Mouse (Mus musculus): ENCODE data around the gene Prune1.

DNA sequence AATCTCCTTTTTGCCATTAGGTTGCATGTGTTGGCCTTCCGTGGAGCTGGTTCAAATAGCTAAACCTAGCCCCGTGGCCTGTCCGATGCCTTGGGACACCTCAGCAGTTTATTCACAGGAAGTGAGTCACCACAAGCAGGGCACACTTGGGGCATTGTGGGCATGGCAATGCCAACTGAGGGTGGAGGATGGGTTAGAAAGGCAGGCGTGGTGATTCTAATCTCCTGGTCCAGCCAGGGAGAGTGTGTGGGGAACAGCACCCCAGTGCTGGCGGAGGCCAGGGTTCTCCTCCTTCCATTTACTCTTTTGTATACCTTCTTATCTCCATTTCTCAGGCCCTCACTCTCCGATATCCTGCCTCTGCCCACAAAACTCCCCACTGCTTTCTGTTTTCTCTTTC is 30.7 kb upstream of the Prune1 start:
- TF ChIP-seq CTCF (IDR thresholded peaks at IDR 0.05; ENCODE audit: extremely low read depth, insufficient read depth, low read length) (no peak), POLR2A (IDR thresholded peaks at IDR 0.05; ENCODE audit: extremely low read depth, insufficient read depth, low read length) (no peak)

All from cortical plate, adult 2 months (tissue).